Mouse (Mus musculus) erythroblast, embryonic 14.5 days (primary cell): ENCODE results near the gene Abhd6.

Source experiments
- GATA1 ChIP-seq: IDR thresholded peaks from 2 replicates; pipeline ENCODE4 v1.6.1; 2012; ENCODE audit warnings: low read length, inconsistent platforms, mixed read lengths
- TAL1 ChIP-seq: IDR thresholded peaks from 3 replicates; pipeline ENCODE4 v1.6.1; 2012; ENCODE audit warnings: low read length, inconsistent platforms, mixed read lengths

- TF ChIP-seq GATA1 (no peak), TAL1 (no peak)
These were observed 27.8 kb downstream of the Abhd6 start for GRCm38 (mm10) chr14:8030535-8030934.
